Mouse (Mus musculus): ENCODE measurements at regions not wholly inside any gene's neighbourhood (a gene's known extent, or its start where the extent isn't known, plus 50 kb on each side); places are given as distances from the start of the nearest gene placed in this dataset.
"Not testable (repeated sequence)": the region's sequence is repeated elsewhere in the genome, so short reads cannot be mapped to it uniquely, and the experiment has no call there.

DNA sequence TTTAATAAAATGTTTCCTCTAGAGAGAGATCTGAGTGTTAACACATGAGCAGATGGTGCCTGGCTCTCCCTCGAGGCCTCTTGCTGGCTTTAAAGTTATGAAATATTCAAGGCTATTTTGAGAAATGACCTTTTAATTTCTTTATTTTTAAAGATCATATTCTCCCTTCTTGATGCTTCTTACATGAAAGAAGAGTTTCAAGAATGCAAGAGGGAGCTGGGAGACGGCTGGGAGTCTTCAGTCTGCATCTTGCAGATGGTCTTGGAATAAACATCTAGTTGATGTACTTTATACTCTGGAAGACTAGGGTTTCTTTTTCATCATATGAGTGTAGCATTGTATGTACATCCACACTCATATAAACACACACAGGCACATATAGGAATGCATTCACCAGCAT, 189.0 kb downstream of the Zfp619 start:
- Histone ChIP-seq H3K9me3 (ENCODE audit: control insufficient read depth, low read length) (no peaks in the 10 kb centered on the region), H3K9ac (replicated peaks; ENCODE audit: low read depth, low read length) (no peak overlapping the region), H3K27ac (ENCODE audit: low read length) (no peak overlapping the region), H3K27me3 (replicated peaks; ENCODE audit: control insufficient read depth, insufficient read depth, low read length) (no peaks in the 10 kb centered on the region), H3K4me3 (replicated peaks; ENCODE audit: low read length) (no peak overlapping the region), H3K36me3 (ENCODE audit: control insufficient read depth, insufficient read depth) (no peaks in the 10 kb centered on the region), H3K4me1 (replicated peaks; ENCODE audit: control insufficient read depth, insufficient read depth, low read length) (peaks cover 3% of the 10 kb centered on the region; the same call in 1 of the 2 replicates), H3K4me2 (ENCODE audit: low read length) (no peak overlapping the region)
- WGBS = 56% methylated on average over 2 of the region's 2 CpGs
- no peak for ATAC-seq

DNA sequence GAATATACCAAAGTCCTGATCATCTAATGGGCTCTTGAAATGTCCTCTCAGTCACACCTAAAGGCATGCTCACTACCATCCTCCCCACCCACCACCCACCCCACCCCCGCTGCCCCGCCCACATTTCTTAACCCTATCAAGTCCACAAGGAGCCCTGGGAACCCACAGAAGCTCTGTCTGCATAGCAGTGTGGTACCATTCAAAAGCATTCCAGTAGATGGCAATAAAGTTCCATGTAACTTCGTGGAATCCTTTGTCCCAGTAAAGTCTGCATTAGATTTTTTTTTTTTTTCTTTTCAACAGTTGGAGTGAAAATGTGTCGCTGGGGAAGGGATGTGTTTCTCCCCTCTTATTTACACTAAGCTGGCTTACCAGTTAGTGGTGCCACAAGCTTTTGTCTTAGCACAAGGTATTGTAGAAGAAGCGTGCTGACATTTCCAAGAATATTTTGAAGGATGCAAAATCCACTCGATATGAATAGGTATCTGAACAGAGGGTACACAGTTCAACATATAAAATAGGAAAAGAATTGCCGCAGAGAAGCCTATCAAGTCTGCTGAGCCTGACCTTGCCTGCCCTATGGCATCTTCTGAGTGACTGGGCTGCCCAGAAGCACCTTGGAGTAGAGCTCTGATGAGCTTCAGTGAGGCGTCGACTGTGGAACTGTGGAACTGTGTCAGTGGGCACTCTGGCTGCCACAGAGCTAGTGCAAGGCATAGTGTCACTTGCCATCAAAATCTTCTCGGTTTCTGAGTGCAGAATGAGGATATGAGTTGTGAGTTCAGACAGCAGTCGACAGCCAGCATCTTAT, 199.0 kb downstream of the Zfp619 start:
- Histone ChIP-seq H3K27ac (ENCODE audit: low read length) (no peak overlapping the region), H3K4me3 (replicated peaks; ENCODE audit: low read length) (no peak overlapping the region)
- WGBS = 15% methylated on average over 11 of the region's 11 CpGs

DNA sequence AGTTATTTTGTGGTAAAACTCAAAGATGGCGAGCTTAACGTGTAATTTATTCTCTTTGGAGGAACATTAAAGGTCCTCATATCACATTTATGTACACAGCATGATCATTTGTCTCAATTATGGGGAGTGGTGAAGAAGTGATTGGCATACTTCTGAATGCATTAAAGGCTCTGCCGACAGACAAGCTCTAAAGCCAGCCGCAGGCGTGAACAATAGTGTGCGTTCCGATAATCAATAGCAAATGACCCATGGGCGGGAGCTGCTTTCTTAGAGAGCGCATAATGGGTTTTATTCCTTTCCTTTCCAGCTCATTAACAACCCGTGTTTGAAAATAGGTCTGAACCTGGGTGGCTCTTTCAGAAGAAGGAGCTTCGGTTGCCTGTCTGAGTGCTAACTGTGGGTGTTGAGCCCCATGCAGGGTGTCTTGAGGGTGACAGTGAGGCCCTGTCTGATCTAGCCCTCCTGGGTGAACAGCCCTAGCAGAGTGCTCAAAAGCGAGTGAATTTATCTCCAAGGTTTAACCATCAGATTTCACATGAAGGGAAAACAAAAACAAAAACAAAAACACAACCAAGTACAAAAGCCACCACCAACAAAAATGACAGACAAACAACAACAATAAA, 210.5 kb downstream of the Zfp619 start:
- H3K9me3 ChIP-seq (ENCODE audit: control insufficient read depth, low read length) = no peaks in the 10 kb centered on the region
- no peaks in the 10 kb centered on the region; the same call in 1 of the 2 replicates for H3K27me3 ChIP-seq (replicated peaks; ENCODE audit: control insufficient read depth, insufficient read depth, low read length)
- WGBS = 3% methylated on average over 12 of the region's 12 CpGs
- no peak overlapping the region for H3K4me3 ChIP-seq (replicated peaks; ENCODE audit: low read length)
- H3K27ac ChIP-seq (ENCODE audit: low read length) = no peak overlapping the region
- no peak overlapping the region for H3K9ac ChIP-seq (replicated peaks; ENCODE audit: low read depth, low read length)
- H3K36me3 ChIP-seq (ENCODE audit: control insufficient read depth, insufficient read depth) = no peaks in the 10 kb centered on the region
- ATAC-seq = no peak
- no peaks in the 10 kb centered on the region for H3K4me1 ChIP-seq (replicated peaks; ENCODE audit: control insufficient read depth, insufficient read depth, low read length)
- no peak overlapping the region for H3K4me2 ChIP-seq (ENCODE audit: low read length)

More for the DNA sequence above, 199.0 kb downstream of the Zfp619 start:
- Histone ChIP-seq H3K9me3 (ENCODE audit: control insufficient read depth, low read length) (no peaks in the 10 kb centered on the region), H3K4me2 (ENCODE audit: low read length) (peak overlapping the region; percentile 23), H3K36me3 (ENCODE audit: control insufficient read depth, insufficient read depth) (no peaks in the 10 kb centered on the region), H3K4me1 (replicated peaks; ENCODE audit: control insufficient read depth, insufficient read depth, low read length) (no peaks in the 10 kb centered on the region), H3K9ac (replicated peaks; ENCODE audit: low read depth, low read length) (0 out of 2 replicates have a peak overlapping the region, but pooled peaks have one; percentile 3), H3K27me3 (replicated peaks; ENCODE audit: control insufficient read depth, insufficient read depth, low read length) (no peaks in the 10 kb centered on the region)
- ATAC-seq = peak; percentile 93

GRCm38 (mm10) chr7:39728930-39729329, 211.4 kb downstream of the Zfp619 start:
- Histone ChIP-seq H3K4me1 (replicated peaks; ENCODE audit: control insufficient read depth, insufficient read depth, low read length) (no peaks in the 10 kb centered on the region), H3K4me2 (ENCODE audit: low read length) (no peak overlapping the region), H3K27me3 (replicated peaks; ENCODE audit: control insufficient read depth, insufficient read depth, low read length) (no peaks in the 10 kb centered on the region; the same call in 1 of the 2 replicates), H3K9ac (replicated peaks; ENCODE audit: low read depth, low read length) (no peak overlapping the region), H3K36me3 (ENCODE audit: control insufficient read depth, insufficient read depth) (no peaks in the 10 kb centered on the region), H3K4me3 (replicated peaks; ENCODE audit: low read length) (no peak overlapping the region), H3K9me3 (ENCODE audit: control insufficient read depth, low read length) (no peaks in the 10 kb centered on the region), H3K27ac (ENCODE audit: low read length) (no peak overlapping the region)
- no peak for ATAC-seq
- 76% methylated on average over 7 of the region's 7 CpGs for WGBS

DNA sequence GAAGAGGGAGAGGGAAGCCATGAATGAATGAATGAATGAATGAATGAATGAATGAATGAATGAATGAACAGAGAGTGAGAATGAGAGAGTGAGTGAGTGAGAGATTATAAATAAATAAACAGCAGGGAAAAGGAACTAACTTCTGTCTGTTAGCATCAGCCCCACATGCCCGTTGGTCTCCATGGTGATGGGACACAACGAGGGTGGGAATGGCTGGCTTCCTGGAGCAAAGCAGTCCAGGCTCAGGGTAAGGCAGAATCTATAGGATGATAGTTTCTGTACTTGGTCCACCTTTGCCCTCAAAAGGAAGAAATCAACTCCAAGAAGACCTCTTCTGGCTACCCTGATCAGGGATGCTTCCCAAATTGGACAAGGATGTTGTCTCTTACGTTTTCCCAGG, 212.2 kb downstream of the Zfp619 start:
- ATAC-seq = no peak
- Histone ChIP-seq H3K4me2 (ENCODE audit: low read length) (no peak overlapping the region), H3K9ac (replicated peaks; ENCODE audit: low read depth, low read length) (no peak overlapping the region), H3K9me3 (ENCODE audit: control insufficient read depth, low read length) (no peaks in the 10 kb centered on the region), H3K36me3 (ENCODE audit: control insufficient read depth, insufficient read depth) (no peaks in the 10 kb centered on the region), H3K4me3 (replicated peaks; ENCODE audit: low read length) (no peak overlapping the region), H3K27me3 (replicated peaks; ENCODE audit: control insufficient read depth, insufficient read depth, low read length) (no peaks in the 10 kb centered on the region; the same call in 1 of the 2 replicates), H3K4me1 (replicated peaks; ENCODE audit: control insufficient read depth, insufficient read depth, low read length) (no peaks in the 10 kb centered on the region), H3K27ac (ENCODE audit: low read length) (no peak overlapping the region)
- WGBS = 31% methylated on average over 3 of the region's 3 CpGs

DNA sequence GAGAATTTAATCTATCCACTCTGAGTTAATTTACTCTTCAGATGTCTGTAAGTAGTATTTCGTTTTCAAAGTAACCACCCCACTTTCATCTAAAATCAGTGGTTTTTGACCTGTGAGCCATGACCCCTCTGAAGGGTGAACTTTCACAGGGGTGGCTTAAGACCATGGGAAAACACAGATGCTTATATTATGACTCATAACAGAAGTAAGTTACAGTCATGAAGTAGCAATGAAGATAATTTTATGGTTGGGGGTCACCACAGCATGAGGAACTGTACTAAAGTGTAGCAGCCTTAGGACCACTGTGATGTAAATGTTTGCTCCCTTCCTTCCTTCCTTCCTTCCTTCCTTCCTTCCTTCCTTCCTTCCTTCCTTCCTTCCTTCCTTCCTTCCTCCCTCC, 215.2 kb downstream of the Zfp619 start:
- H3K9ac ChIP-seq (replicated peaks; ENCODE audit: low read depth, low read length) = no peak overlapping the region
- no peaks in the 10 kb centered on the region for H3K9me3 ChIP-seq (ENCODE audit: control insufficient read depth, low read length)
- WGBS = 75% methylated on average over 1 of the region's 1 CpGs
- H3K4me1 ChIP-seq (replicated peaks; ENCODE audit: control insufficient read depth, insufficient read depth, low read length) = no peaks in the 10 kb centered on the region
- H3K4me3 ChIP-seq (replicated peaks; ENCODE audit: low read length) = no peak overlapping the region
- no peaks in the 10 kb centered on the region for H3K36me3 ChIP-seq (ENCODE audit: control insufficient read depth, insufficient read depth)
- H3K27ac ChIP-seq (ENCODE audit: low read length) = no peak overlapping the region
- no peaks in the 10 kb centered on the region; the same call in 1 of the 2 replicates for H3K27me3 ChIP-seq (replicated peaks; ENCODE audit: control insufficient read depth, insufficient read depth, low read length)
- no peak overlapping the region for H3K4me2 ChIP-seq (ENCODE audit: low read length)
- ATAC-seq = no peak

DNA sequence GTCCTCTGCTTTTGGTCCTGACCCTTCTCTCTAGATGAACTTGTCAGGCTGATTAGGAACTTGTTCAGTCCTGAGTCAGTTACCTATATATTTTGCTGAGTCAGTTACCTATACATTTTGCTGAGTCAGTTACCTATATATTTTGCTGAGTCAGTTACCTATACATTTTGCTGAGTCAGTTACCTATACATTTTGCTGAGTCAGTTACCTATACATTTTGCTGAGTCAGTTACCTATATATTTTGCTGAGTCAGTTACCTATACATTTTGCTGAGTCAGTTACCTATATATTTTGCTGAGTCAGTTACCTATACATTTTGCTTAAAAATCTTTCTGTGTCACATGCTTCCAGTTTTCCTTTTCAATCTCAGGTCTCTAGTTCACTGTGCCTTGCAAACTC, 230.8 kb downstream of the Zfp619 start:
- not testable (repeated sequence) for H3K36me3 ChIP-seq (ENCODE audit: control insufficient read depth, insufficient read depth); H3K9me3 ChIP-seq (ENCODE audit: control insufficient read depth, low read length); H3K4me3 ChIP-seq (replicated peaks; ENCODE audit: low read length); H3K9ac ChIP-seq (replicated peaks; ENCODE audit: low read depth, low read length); H3K4me2 ChIP-seq (ENCODE audit: low read length); H3K27ac ChIP-seq (ENCODE audit: low read length); ATAC-seq; H3K4me1 ChIP-seq (replicated peaks; ENCODE audit: control insufficient read depth, insufficient read depth, low read length); H3K27me3 ChIP-seq (replicated peaks; ENCODE audit: control insufficient read depth, insufficient read depth, low read length)

- 91% methylated on average over 7 of the region's 7 CpGs for WGBS
- H3K4me1 ChIP-seq (replicated peaks; ENCODE audit: control insufficient read depth, insufficient read depth, low read length) = no peaks in the 10 kb centered on the region
- no peak overlapping the region for H3K4me2 ChIP-seq (ENCODE audit: low read length)
- H3K9ac ChIP-seq (replicated peaks; ENCODE audit: low read depth, low read length) = no peak overlapping the region
- no peaks in the 10 kb centered on the region for H3K36me3 ChIP-seq (ENCODE audit: control insufficient read depth, insufficient read depth)
- no peaks in the 10 kb centered on the region for H3K9me3 ChIP-seq (ENCODE audit: control insufficient read depth, low read length)
- ATAC-seq = no peak
- H3K27ac ChIP-seq (ENCODE audit: low read length) = no peak overlapping the region
- no peaks in the 10 kb centered on the region for H3K27me3 ChIP-seq (replicated peaks; ENCODE audit: control insufficient read depth, insufficient read depth, low read length)
- no peak overlapping the region for H3K4me3 ChIP-seq (replicated peaks; ENCODE audit: low read length)
Measured at GRCm38 (mm10) chr7:39750448-39750847, 232.9 kb downstream of the Zfp619 start.

GRCm38 (mm10) chr7:39764366-39764765, 246.8 kb downstream of the Zfp619 start:
- Histone ChIP-seq H3K9me3 (ENCODE audit: control insufficient read depth, low read length) (no peaks in the 10 kb centered on the region), H3K9ac (replicated peaks; ENCODE audit: low read depth, low read length) (no peak overlapping the region), H3K4me3 (replicated peaks; ENCODE audit: low read length) (no peak overlapping the region), H3K4me1 (replicated peaks; ENCODE audit: control insufficient read depth, insufficient read depth, low read length) (no peaks in the 10 kb centered on the region), H3K27ac (ENCODE audit: low read length) (no peak overlapping the region), H3K4me2 (ENCODE audit: low read length) (no peak overlapping the region), H3K27me3 (replicated peaks; ENCODE audit: control insufficient read depth, insufficient read depth, low read length) (no peaks in the 10 kb centered on the region), H3K36me3 (ENCODE audit: control insufficient read depth, insufficient read depth) (no peaks in the 10 kb centered on the region)
- WGBS = 78% methylated on average over 2 of the region's 2 CpGs
- ATAC-seq = no peak

Data from forebrain, embryonic 16.5 days (tissue).